Mouse (Mus musculus) limb, embryonic 12.5 days (tissue): ENCODE data around the gene Dynlrb2. TPM values are rescaled to one million over a fixed set of nuclear protein-coding genes. Genes with fewer than 3 reads are reported as not detected.

ENCODE experiments used
- ATAC-seq: fragments of 200-750 bp; cut with Nextera tagmentation; 2 replicates; pipeline ENCODE4 v1.8.0; 2017; ENCODE audit warnings: low read depth, moderate TSS enrichment; ENCODE audit not compliant: insufficient number of reproducible peaks, insufficient read depth, low FRiP score, low TSS enrichment
- H3K27ac ChIP-seq: fragments of 300-500 bp; sonication (generic); 2 replicates; pipeline ENCODE4 v1.5.1; 2016; ENCODE audit warnings: mild to moderate bottlenecking, moderate library complexity
- H3K27me3 ChIP-seq: fragments of 300-500 bp; sonication (generic); 2 replicates; pipeline ENCODE4 v1.6.1; 2016; ENCODE audit warnings: mild to moderate bottlenecking, moderate library complexity
- H3K36me3 ChIP-seq: fragments of 300-500 bp; sonication (generic); 2 replicates; pipeline ENCODE4 v1.6.1; 2016; ENCODE audit warnings: mild to moderate bottlenecking, moderate library complexity
- H3K4me1 ChIP-seq: fragments of 300-500 bp; sonication (generic); replicated peaks from 2 replicates; pipeline ENCODE4 v1.6.1; 2016
- H3K4me2 ChIP-seq: fragments of 300-500 bp; sonication (generic); 2 replicates; pipeline ENCODE4 v1.6.1; 2016; ENCODE audit warnings: mild to moderate bottlenecking, moderate library complexity
- H3K4me3 ChIP-seq: fragments of 300-500 bp; sonication (generic); replicated peaks from 2 replicates; pipeline ENCODE4 v1.5.1; 2016; ENCODE audit warnings: mild to moderate bottlenecking
- H3K9ac ChIP-seq: fragments of 300-500 bp; sonication (generic); replicated peaks from 2 replicates; pipeline ENCODE4 v1.6.1; 2016; ENCODE audit warnings: mild to moderate bottlenecking, moderate library complexity
- H3K9me3 ChIP-seq: fragments of 300-500 bp; sonication (generic); 2 replicates; pipeline ENCODE4 v1.6.1; 2016; ENCODE audit warnings: mild to moderate bottlenecking, moderate library complexity
- WGBS: fragments of 180-500 bp; shearing (Covaris S2); methylation state at CpG from one replicate; pipeline ENCODE4 v1.1.7; 2016; 5-methylcytosine and 5-hydroxymethylcytosine counted together
- polyA plus RNA-seq: library from polyadenylated mRNA; unstranded; fragments of >200 nt; fragmentation: Nextera tagmentation; extraction: Ambion mirVana; gene quantifications from 2 replicates; pipeline ENCODE4 v1.2.1, GENCODE M21; 2016

Dynlrb2 gene
- polyA plus RNA-seq, 1 experiment from 2014 or later = not detected

- WGBS = 23% methylated on average over 7 of the region's 7 CpGs
- Histone ChIP-seq H3K36me3 (no peaks in the 10 kb centered on the region), H3K27me3 (0 out of 2 replicates have a peak, but pooled peaks cover 4% of the 10 kb centered on the region), H3K4me1 (no peaks in the 10 kb centered on the region), H3K4me2 (no peak overlapping the region), H3K4me3 (no peak overlapping the region), H3K9me3 (no peaks in the 10 kb centered on the region), H3K27ac (no peak overlapping the region), H3K9ac (no peak overlapping the region)
- ATAC-seq = no peak
These were observed 34.0 kb downstream of the Dynlrb2 start for GRCm38 (mm10) chr8:116538763-116539162.

DNA sequence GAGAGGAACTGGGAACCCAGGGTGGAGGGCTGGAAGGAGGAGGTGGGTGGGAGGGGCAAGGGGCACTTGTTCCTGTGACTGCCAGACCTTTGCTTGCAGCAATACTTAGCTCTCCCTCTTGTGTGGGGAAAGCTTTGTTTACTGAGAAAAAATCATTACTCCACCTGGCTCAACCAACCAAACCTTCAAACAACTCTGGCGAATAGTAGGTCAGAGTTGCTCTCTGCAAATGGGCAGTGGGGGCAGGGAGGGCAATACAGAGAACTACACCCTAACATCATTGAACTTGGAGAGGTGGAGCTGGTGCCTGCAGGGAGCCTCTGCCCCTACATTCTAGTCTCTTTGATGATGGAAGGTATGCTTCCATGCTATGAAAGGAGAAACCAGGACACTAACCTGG, 35.4 kb downstream of the Dynlrb2 start:
- Histone ChIP-seq H3K27ac (no peak overlapping the region), H3K9me3 (no peaks in the 10 kb centered on the region), H3K9ac (no peak overlapping the region), H3K4me1 (no peaks in the 10 kb centered on the region), H3K27me3 (0 out of 2 replicates have a peak, but pooled peaks cover 4% of the 10 kb centered on the region), H3K4me3 (no peak overlapping the region), H3K4me2 (no peak overlapping the region), H3K36me3 (no peaks in the 10 kb centered on the region)
- WGBS = 86% methylated on average over 1 of the region's 1 CpGs
- ATAC-seq = no peak

DNA sequence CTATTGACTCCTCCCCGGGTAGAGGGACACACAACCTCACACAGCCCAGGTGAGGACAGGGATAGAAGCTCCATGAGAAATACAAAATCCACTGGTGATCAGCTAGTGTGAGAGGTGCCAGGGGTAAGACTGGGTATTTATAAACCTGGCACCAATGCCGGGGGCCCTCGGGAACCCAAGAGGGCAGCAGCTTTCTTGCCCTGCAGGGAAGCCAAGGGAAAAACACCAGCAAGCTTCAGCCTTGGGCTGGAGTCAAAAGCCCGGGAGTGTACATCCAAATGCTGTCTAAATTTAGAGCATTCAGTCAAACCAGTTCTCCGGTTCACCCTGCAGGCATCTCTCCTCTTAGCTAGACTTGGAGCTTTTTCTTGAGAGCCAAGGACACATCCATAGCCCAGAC, 38.1 kb downstream of the Dynlrb2 start:
- no peaks in the 10 kb centered on the region for H3K9me3 ChIP-seq
- no peak for ATAC-seq
- no peak overlapping the region for H3K4me2 ChIP-seq
- H3K36me3 ChIP-seq = no peaks in the 10 kb centered on the region
- H3K27ac ChIP-seq = no peak overlapping the region
- no peaks in the 10 kb centered on the region for H3K4me1 ChIP-seq
- H3K9ac ChIP-seq = no peak overlapping the region
- H3K4me3 ChIP-seq = no peak overlapping the region
- H3K27me3 ChIP-seq = no peaks in the 10 kb centered on the region
- WGBS = 91% methylated on average over 5 of the region's 5 CpGs

- H3K4me1 ChIP-seq = no peaks in the 10 kb centered on the region
- no peaks in the 10 kb centered on the region for H3K27me3 ChIP-seq
- no peaks in the 10 kb centered on the region for H3K9me3 ChIP-seq
- 76% methylated on average over 1 of the region's 1 CpGs for WGBS
- H3K27ac ChIP-seq = no peak overlapping the region
- no peak for ATAC-seq
- no peak overlapping the region for H3K4me2 ChIP-seq
- no peak overlapping the region for H3K4me3 ChIP-seq
- H3K36me3 ChIP-seq = no peaks in the 10 kb centered on the region
- no peak overlapping the region for H3K9ac ChIP-seq
These were observed 38.6 kb downstream of the Dynlrb2 start for GRCm38 (mm10) chr8:116543366-116543765.

GRCm38 (mm10) chr8:116552255-116552654, 47.5 kb downstream of the Dynlrb2 start:
- WGBS = 84% methylated on average over 6 of the region's 6 CpGs
- no peak overlapping the region for H3K4me2 ChIP-seq
- no peaks in the 10 kb centered on the region for H3K27me3 ChIP-seq
- no peak overlapping the region for H3K4me3 ChIP-seq
- no peak overlapping the region for H3K27ac ChIP-seq
- H3K4me1 ChIP-seq = no peaks in the 10 kb centered on the region
- peaks cover 4% of the 10 kb centered on the region; the same call in 1 of the 2 replicates for H3K9me3 ChIP-seq
- no peak for ATAC-seq
- H3K36me3 ChIP-seq = no peaks in the 10 kb centered on the region
- H3K9ac ChIP-seq = no peak overlapping the region

- no peak overlapping the region for H3K9ac ChIP-seq
- H3K9me3 ChIP-seq = peaks cover 4% of the 10 kb centered on the region; the same call in 1 of the 2 replicates
- H3K4me1 ChIP-seq = no peaks in the 10 kb centered on the region
- no peak for ATAC-seq
- H3K4me3 ChIP-seq = no peak overlapping the region
- no peak overlapping the region for H3K27ac ChIP-seq
- H3K36me3 ChIP-seq = no peaks in the 10 kb centered on the region
- no peak overlapping the region for H3K4me2 ChIP-seq
- 79% methylated on average over 3 of the region's 3 CpGs for WGBS
- no peaks in the 10 kb centered on the region for H3K27me3 ChIP-seq
These were observed 48.0 kb downstream of the Dynlrb2 start for GRCm38 (mm10) chr8:116552778-116553177.

Other genes starting within 250 kb of the Dynlrb2 start
- gene Cdyl2, start 228.0 kb downstream of the Dynlrb2 start, polyA plus RNA-seq = 8.1 and 8.2 TPM in 2 replicates